Mouse (Mus musculus): ENCODE measurements around the gene Hlcs. TPM values are rescaled to one million over a fixed set of nuclear protein-coding genes. Genes with fewer than 3 reads are reported as not detected.
A peak's percentile ranks its signal among the peaks of the same experiment; 100 is the strongest.

Gene Hlcs
- polyA plus RNA-seq, 1 experiment: 7.8 TPM

DNA sequence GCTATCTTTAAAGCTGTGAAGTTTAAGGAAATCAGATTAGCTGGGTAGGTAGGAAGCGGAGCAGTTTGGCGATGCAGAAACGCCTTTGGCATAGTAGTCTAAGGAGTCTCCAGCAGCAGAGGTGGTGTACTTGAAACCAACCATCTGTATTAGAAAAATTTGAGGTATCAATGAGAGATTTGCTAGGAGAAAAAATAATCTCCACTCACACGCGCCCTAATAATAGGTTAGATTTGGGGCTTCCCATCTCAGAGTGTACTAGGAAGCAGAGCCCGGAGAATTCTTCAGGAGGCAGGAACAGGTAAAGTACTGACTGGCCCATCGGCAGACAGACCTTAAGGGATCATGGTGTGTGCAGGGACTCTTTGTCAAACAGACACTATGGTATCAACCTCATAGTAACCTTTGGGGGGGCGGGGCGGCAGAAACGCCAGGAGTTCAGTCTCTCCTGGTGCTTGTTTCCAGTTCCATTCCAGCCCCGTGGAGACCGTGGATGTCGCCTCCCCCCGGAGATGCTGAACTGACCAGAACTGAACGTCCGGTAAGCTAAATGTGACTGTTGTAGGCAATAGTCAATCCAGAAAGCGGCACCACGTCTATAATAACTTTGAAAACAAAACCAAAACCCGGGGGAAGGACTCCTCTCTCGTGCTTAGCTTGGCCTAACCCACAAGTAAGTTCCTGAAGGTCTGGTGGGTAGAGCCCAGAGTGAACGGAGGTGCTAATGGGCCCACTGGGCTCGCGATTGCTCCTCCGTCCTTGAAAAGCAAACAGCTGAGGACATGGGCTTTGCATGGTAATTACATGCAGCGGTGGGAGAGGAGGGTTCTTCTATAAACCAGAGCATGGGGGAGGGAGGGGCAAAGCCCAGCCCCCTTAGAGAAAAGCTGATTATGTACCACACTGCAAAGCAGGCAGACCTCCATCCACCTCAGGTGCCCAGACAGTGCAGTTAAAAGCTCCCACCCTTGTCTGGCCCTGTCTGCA, 15.8 kb upstream of the Hlcs start:
- Histone ChIP-seq H3K4me3 (ENCODE audit: control insufficient read depth, insufficient read depth, low read length) (peak overlapping the region; percentile 31; the same call in 1 of the 2 replicates), H3K36me3 (ENCODE audit: control insufficient read depth, insufficient read depth, low read length) (no peaks in the 10 kb centered on the region), H3K4me1 (replicated peaks; ENCODE audit: control insufficient read depth, insufficient read depth, low read length) (peaks cover 12% of the 10 kb centered on the region), H3K27ac (ENCODE audit: control insufficient read depth, insufficient read depth, low read length) (no peak overlapping the region), H3K27me3 (ENCODE audit: control insufficient read depth, insufficient read depth, low read length) (peaks cover 22% of the 10 kb centered on the region)
- DNase-seq: no peak
- TF ChIP-seq CTCF (IDR thresholded peaks at IDR 0.05; ENCODE audit: borderline replicate concordance, control insufficient read depth, extremely low read depth, insufficient read depth, low read length, poor library complexity) (no peak), POLR2A (IDR thresholded peaks at IDR 0.05; ENCODE audit: control insufficient read depth, extremely low read depth, insufficient read depth, low read length, poor library complexity) (no peak)
- WGBS: 15% methylated on average over 25 of the region's 25 CpGs

DNA sequence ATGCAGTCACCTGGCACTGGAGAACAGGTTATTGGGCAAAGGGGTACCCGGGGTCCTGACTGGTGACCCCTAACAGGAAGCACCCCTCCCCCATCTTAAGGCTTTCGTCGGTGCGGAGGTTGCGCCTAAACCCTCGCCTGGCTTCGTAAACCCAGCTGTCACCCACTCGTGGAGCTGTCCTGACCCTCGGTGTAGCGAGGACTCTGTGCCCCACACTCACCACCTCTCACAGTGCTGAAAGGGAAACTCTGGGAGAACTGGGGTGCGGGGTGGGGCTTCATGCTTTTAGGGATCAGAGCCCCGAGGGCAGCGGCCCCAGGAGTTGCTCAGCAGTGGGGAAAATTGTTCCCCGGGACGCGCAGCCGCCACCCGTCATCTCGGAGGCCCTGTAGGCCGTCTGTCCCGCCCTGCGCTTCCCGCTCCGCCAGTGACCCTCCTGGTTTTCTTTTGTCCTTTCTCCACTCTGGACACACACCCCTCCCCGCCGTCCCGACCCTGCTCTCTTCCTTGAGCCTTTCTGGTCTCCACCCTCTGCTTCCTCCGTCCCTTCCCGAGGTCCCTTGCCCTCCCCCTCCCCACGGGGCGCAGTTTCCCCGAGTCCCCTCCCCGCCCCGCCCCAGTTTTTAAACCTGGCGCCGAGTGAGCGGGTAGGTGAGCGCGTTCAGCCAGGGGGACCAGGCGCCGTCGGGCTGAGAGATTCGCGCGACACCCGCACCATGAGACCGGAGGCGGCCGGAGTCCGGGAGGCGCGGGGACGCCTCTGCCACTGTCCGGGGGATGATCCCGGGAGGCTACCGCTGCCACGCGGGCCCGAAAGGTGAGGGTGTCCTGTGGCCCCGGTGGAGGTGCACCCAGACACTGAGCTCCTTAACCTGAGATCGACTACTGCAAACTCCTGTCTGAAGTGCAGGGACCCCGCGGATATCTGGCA, 14.7 kb upstream of the Hlcs start, which contains the start of gene Ripply3:
Gene Ripply3 (plus strand): TSS at position 640 of the 931 bp plus-strand sequence.
- DNase-seq: peak; percentile 8
- Histone ChIP-seq H3K4me3 (ENCODE audit: control insufficient read depth, insufficient read depth, low read length) (peak within 1 kb of the TSS; percentile 31), H3K27ac (ENCODE audit: control insufficient read depth, insufficient read depth, low read length) (no peak within 1 kb of the TSS), H3K27me3 (ENCODE audit: control insufficient read depth, insufficient read depth, low read length) (peaks cover 22% of the 10 kb centered on the region), H3K36me3 (ENCODE audit: control insufficient read depth, insufficient read depth, low read length) (no peaks in the 10 kb centered on the region), H3K4me1 (replicated peaks; ENCODE audit: control insufficient read depth, insufficient read depth, low read length) (peaks cover 12% of the 10 kb centered on the region)
- 5% methylated on average over 63 of the region's 63 CpGs for WGBS
- TF ChIP-seq POLR2A (IDR thresholded peaks at IDR 0.05; ENCODE audit: control insufficient read depth, extremely low read depth, insufficient read depth, low read length, poor library complexity) (no peak), CTCF (IDR thresholded peaks at IDR 0.05; ENCODE audit: borderline replicate concordance, control insufficient read depth, extremely low read depth, insufficient read depth, low read length, poor library complexity) (no peak)

DNA sequence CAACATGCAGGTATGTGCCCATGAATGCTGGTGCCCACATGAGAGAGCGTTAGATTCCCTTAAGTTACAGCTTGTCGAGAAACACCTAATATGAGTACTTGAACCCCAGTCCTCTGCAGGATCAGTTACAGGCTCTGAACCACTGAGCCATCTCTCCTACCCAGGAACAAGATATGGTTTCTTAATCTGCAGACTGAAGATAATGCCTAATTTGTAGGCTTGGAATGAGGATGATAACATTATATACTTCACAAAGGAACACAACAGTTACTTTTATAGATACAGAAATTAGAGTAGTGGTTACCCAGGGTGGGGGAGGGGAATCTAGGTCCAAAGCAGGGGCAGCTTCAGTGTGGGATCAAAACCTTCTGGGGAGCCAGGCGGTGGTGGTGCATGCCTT, 12.6 kb upstream of the Hlcs start:
- H3K27ac ChIP-seq (ENCODE audit: control insufficient read depth, insufficient read depth, low read length): no peak overlapping the region
- H3K36me3 ChIP-seq (ENCODE audit: control insufficient read depth, insufficient read depth, low read length): no peaks in the 10 kb centered on the region
- 93% methylated on average over 3 of the region's 3 CpGs for whole genome bisulfite sequencing
- H3K4me3 ChIP-seq (ENCODE audit: control insufficient read depth, insufficient read depth, low read length): no peak overlapping the region
- TF ChIP-seq CTCF (IDR thresholded peaks at IDR 0.05; ENCODE audit: borderline replicate concordance, control insufficient read depth, extremely low read depth, insufficient read depth, low read length, poor library complexity) (no peak), POLR2A (IDR thresholded peaks at IDR 0.05; ENCODE audit: control insufficient read depth, extremely low read depth, insufficient read depth, low read length, poor library complexity) (no peak)
- DNase-seq: no peak
- H3K4me1 ChIP-seq (replicated peaks; ENCODE audit: control insufficient read depth, insufficient read depth, low read length): peaks cover 12% of the 10 kb centered on the region
- H3K27me3 ChIP-seq (ENCODE audit: control insufficient read depth, insufficient read depth, low read length): peaks cover 22% of the 10 kb centered on the region

DNA sequence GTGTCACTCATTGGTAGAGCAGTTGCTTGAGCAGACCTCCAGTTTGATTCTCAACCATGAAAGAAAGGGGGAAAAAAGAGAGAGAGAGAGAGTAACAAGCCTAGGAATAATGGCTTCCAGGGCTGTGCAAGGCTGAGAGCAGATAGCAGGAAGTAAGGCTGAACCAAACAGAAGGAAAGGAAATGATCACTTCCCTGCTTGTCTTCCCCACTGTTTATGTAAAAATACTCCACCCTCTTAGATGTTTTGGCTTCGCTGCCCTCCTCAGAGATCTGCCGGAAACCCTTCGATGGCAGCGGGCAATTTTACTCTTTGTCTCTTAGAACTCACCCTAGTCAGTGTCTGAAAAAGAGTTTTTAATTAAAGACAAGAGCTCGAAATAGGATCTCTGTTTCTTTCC, 10.3 kb upstream of the Hlcs start:
- no peak for TF ChIP-seq POLR2A (IDR thresholded peaks at IDR 0.05; ENCODE audit: control insufficient read depth, extremely low read depth, insufficient read depth, low read length, poor library complexity)
- TF ChIP-seq CTCF (IDR thresholded peaks at IDR 0.05; ENCODE audit: borderline replicate concordance, control insufficient read depth, extremely low read depth, insufficient read depth, low read length, poor library complexity): no peak
- Histone ChIP-seq H3K4me3 (ENCODE audit: control insufficient read depth, insufficient read depth, low read length) (no peak overlapping the region), H3K27ac (ENCODE audit: control insufficient read depth, insufficient read depth, low read length) (no peak overlapping the region), H3K4me1 (replicated peaks; ENCODE audit: control insufficient read depth, insufficient read depth, low read length) (peaks cover 9% of the 10 kb centered on the region), H3K27me3 (ENCODE audit: control insufficient read depth, insufficient read depth, low read length) (peaks cover 13% of the 10 kb centered on the region), H3K36me3 (ENCODE audit: control insufficient read depth, insufficient read depth, low read length) (no peaks in the 10 kb centered on the region)
- no peak for DNase-seq
- WGBS: 61% methylated on average over 5 of the region's 5 CpGs

DNA sequence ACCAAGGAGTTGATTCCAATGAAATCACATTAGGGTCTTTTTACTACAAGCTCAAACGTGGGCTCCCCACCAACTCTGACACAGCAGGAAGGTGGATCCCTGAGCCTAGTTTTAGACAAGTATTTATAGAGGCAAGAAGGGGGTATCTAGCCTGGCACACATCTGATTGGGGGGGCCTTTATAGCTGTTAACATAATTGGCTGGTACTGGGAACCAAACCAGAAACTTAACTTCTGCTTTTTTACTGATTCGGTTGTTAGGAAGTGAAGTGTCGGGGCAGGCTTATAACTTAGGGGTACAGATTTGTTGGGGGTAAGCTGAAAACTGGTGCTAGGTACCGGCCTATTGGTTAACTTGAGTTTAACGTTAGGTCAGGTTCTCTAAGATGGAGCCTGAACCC, 6.9 kb upstream of the Hlcs start:
- WGBS: 62% methylated on average over 5 of the region's 5 CpGs

DNA sequence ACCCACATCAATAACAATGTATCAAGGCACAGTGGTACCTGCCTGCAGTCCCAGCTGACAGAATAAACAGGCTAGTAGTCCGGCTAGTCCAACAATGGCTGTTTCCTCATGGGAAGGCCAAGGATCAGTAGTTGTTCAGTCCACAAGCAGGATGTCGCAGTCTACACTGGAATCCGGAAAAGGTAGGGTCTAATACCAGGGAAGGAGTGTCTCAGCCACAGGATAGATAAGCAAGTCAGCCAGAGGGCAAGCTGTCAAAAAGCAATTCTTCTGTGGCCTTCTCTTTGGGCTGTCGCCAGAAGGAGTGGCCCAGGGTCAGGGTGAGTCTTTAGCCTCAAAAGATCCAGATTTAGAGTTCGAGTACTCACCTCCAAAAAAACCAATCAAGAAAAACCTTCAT, 4.4 kb upstream of the Hlcs start:
- H3K36me3 ChIP-seq (ENCODE audit: control insufficient read depth, insufficient read depth, low read length): no peaks in the 10 kb centered on the region
- no peaks in the 10 kb centered on the region; the same call in 1 of the 2 replicates for H3K27me3 ChIP-seq (ENCODE audit: control insufficient read depth, insufficient read depth, low read length)
- no peak for TF ChIP-seq CTCF (IDR thresholded peaks at IDR 0.05; ENCODE audit: borderline replicate concordance, control insufficient read depth, extremely low read depth, insufficient read depth, low read length, poor library complexity)
- TF ChIP-seq POLR2A (IDR thresholded peaks at IDR 0.05; ENCODE audit: control insufficient read depth, extremely low read depth, insufficient read depth, low read length, poor library complexity): no peak
- 90% methylated on average over 5 of the region's 5 CpGs for WGBS
- no peak overlapping the region for H3K27ac ChIP-seq (ENCODE audit: control insufficient read depth, insufficient read depth, low read length)
- peaks cover 2% of the 10 kb centered on the region for H3K4me1 ChIP-seq (replicated peaks; ENCODE audit: control insufficient read depth, insufficient read depth, low read length)
- no peak for DNase-seq
- no peak overlapping the region for H3K4me3 ChIP-seq (ENCODE audit: control insufficient read depth, insufficient read depth, low read length)

More for the DNA sequence above, 6.9 kb upstream of the Hlcs start:
- Histone ChIP-seq H3K27me3 (ENCODE audit: control insufficient read depth, insufficient read depth, low read length) (no peaks in the 10 kb centered on the region), H3K36me3 (ENCODE audit: control insufficient read depth, insufficient read depth, low read length) (no peaks in the 10 kb centered on the region), H3K27ac (ENCODE audit: control insufficient read depth, insufficient read depth, low read length) (no peak overlapping the region), H3K4me3 (ENCODE audit: control insufficient read depth, insufficient read depth, low read length) (no peak overlapping the region), H3K4me1 (replicated peaks; ENCODE audit: control insufficient read depth, insufficient read depth, low read length) (no peaks in the 10 kb centered on the region; the same call in 1 of the 2 replicates)
- no peak for DNase-seq
- no peak for TF ChIP-seq POLR2A (IDR thresholded peaks at IDR 0.05; ENCODE audit: control insufficient read depth, extremely low read depth, insufficient read depth, low read length, poor library complexity)
- no peak for TF ChIP-seq CTCF (IDR thresholded peaks at IDR 0.05; ENCODE audit: borderline replicate concordance, control insufficient read depth, extremely low read depth, insufficient read depth, low read length, poor library complexity)

Measured in thymus, adult 2 months (tissue).